Mouse (Mus musculus): ENCODE data around the gene Zfp142. TPM values are rescaled to one million over a fixed set of nuclear protein-coding genes. Genes with fewer than 3 reads are reported as not detected.

Gene Zfp142
- 7.5 and 7.9 TPM in 2 replicates for polyA plus RNA-seq (2012; rRNA removed)

GRCm38 (mm10) chr1:74587773-74588445 lies at the start of gene Zfp142, which contains the start of gene Bcs1l:
Gene Zfp142 (minus strand): TSS chr1:74588246.
Gene Bcs1l (plus strand): TSS chr1:74588289.
- peak within 1 kb of the TSS; percentile 90 for H3K27ac ChIP-seq (ENCODE audit: control insufficient read depth, insufficient read depth, low read depth, low read length)
- peaks cover 6% of the 10 kb centered on the region; the same call in 1 of the 2 replicates for H3K4me1 ChIP-seq (ENCODE audit: control insufficient read depth, insufficient read depth, low read length)
- H3K4me3 ChIP-seq (ENCODE audit: control insufficient read depth, low read depth, low read length) = peak within 1 kb of the TSS; percentile 99
- no peaks in the 10 kb centered on the region for H3K27me3 ChIP-seq (ENCODE audit: control insufficient read depth, insufficient read depth, low read length)
- no peaks in the 10 kb centered on the region for H3K36me3 ChIP-seq (ENCODE audit: control insufficient read depth, insufficient read depth, low read length)
- TF ChIP-seq POLR2A (IDR thresholded peaks at IDR 0.05; ENCODE audit: control insufficient read depth, low read depth, low read length) (no peak; the same call in 1 of the 2 replicates), CTCF (IDR thresholded peaks at IDR 0.05; ENCODE audit: control insufficient read depth, insufficient read depth, insufficient replicate concordance, low read depth, low read length) (no peak)

DNA sequence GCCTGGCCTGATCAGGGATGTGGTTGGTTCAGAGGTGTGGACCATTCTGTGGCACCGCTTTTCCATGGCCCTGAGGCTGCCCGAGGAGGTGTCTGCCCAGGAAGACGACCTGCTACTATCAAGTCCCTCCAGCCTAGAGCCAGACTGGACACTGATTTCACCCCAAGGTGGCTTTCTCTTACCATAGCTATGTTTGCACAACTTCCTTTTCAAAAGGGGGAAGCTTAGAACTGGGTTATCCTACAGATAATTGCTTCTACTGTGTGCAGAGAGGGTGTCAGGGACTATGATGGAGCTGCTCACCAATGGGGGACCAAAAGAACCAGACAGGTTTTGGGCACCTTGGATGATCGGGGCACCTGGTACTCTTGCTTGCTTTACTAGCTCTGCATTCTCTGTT lies 44.7 kb upstream of the Zfp142 start:
- Histone ChIP-seq H3K27ac (ENCODE audit: control insufficient read depth, insufficient read depth, low read depth, low read length) (no peak overlapping the region), H3K36me3 (ENCODE audit: control insufficient read depth, insufficient read depth, low read length) (0 out of 2 replicates have a peak, but pooled peaks cover 1% of the 10 kb centered on the region), H3K27me3 (ENCODE audit: control insufficient read depth, insufficient read depth, low read length) (no peaks in the 10 kb centered on the region), H3K4me3 (ENCODE audit: control insufficient read depth, low read depth, low read length) (no peak overlapping the region), H3K4me1 (ENCODE audit: control insufficient read depth, insufficient read depth, low read length) (no peaks in the 10 kb centered on the region)
- TF ChIP-seq CTCF (IDR thresholded peaks at IDR 0.05; ENCODE audit: control insufficient read depth, insufficient read depth, insufficient replicate concordance, low read depth, low read length) = no peak
- TF ChIP-seq POLR2A (IDR thresholded peaks at IDR 0.05; ENCODE audit: control insufficient read depth, low read depth, low read length) = no peak

DNA sequence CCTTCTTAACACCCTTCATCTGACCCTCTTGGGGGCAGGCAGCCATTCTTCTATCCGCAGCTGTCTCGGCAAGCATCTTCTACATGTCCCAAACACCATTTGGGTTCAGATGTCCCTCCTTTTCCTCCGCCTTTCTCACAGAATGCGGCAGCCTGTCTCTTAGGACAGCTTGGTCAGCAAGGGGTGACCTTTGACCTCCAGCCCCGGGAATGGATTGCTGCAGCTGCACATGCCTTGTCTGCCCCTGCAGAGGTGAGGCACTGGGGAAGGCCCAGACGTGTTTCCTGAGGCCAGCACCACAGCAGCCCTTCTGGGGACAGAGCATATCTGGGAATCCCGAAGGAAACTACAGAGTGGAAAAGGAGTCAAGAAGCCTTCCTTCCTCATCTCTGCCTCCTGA lies 40.0 kb upstream of the Zfp142 start:
- Histone ChIP-seq H3K27ac (ENCODE audit: control insufficient read depth, insufficient read depth, low read depth, low read length) (no peak overlapping the region), H3K27me3 (ENCODE audit: control insufficient read depth, insufficient read depth, low read length) (no peaks in the 10 kb centered on the region)
- TF ChIP-seq POLR2A (IDR thresholded peaks at IDR 0.05; ENCODE audit: control insufficient read depth, low read depth, low read length) (no peak), CTCF (IDR thresholded peaks at IDR 0.05; ENCODE audit: control insufficient read depth, insufficient read depth, insufficient replicate concordance, low read depth, low read length) (no peak)

GRCm38 (mm10) chr1:74626076-74626475 lies 38.0 kb upstream of the Zfp142 start:
- Histone ChIP-seq H3K36me3 (ENCODE audit: control insufficient read depth, insufficient read depth, low read length) (0 out of 2 replicates have a peak, but pooled peaks cover 1% of the 10 kb centered on the region), H3K27me3 (ENCODE audit: control insufficient read depth, insufficient read depth, low read length) (no peaks in the 10 kb centered on the region), H3K4me1 (ENCODE audit: control insufficient read depth, insufficient read depth, low read length) (no peaks in the 10 kb centered on the region), H3K27ac (ENCODE audit: control insufficient read depth, insufficient read depth, low read depth, low read length) (no peak overlapping the region), H3K4me3 (ENCODE audit: control insufficient read depth, low read depth, low read length) (no peak overlapping the region)
- TF ChIP-seq CTCF (IDR thresholded peaks at IDR 0.05; ENCODE audit: control insufficient read depth, insufficient read depth, insufficient replicate concordance, low read depth, low read length) = no peak
- TF ChIP-seq POLR2A (IDR thresholded peaks at IDR 0.05; ENCODE audit: control insufficient read depth, low read depth, low read length) = no peak

More for the DNA sequence above, 40.0 kb upstream of the Zfp142 start:
- Histone ChIP-seq H3K4me3 (ENCODE audit: control insufficient read depth, low read depth, low read length) (no peak overlapping the region), H3K4me1 (ENCODE audit: control insufficient read depth, insufficient read depth, low read length) (no peaks in the 10 kb centered on the region), H3K36me3 (ENCODE audit: control insufficient read depth, insufficient read depth, low read length) (no peaks in the 10 kb centered on the region)

DNA sequence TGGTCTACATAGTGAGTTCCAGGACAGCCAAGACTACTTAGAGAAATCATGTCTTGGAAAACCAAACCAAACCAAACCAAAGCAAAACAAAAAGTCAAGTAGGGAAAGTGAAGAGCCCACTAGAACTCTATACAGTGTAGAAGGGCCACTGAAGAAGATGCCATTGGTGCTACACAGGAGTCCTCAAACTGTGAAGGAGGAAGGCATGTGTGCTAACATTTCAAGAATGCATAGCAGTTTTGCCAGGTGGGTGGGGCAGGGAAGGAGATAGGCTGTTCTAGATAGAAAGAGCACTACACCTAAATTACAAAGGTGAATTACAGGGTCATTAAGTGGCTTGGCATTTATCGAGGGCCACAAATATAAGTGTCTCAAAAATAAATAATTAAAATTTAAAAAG lies 36.1 kb upstream of the Zfp142 start:
- no peak overlapping the region for H3K4me3 ChIP-seq (ENCODE audit: control insufficient read depth, low read depth, low read length)
- H3K36me3 ChIP-seq (ENCODE audit: control insufficient read depth, insufficient read depth, low read length) = 0 out of 2 replicates have a peak, but pooled peaks cover 1% of the 10 kb centered on the region
- no peaks in the 10 kb centered on the region for H3K4me1 ChIP-seq (ENCODE audit: control insufficient read depth, insufficient read depth, low read length)
- TF ChIP-seq POLR2A (IDR thresholded peaks at IDR 0.05; ENCODE audit: control insufficient read depth, low read depth, low read length) (no peak), CTCF (IDR thresholded peaks at IDR 0.05; ENCODE audit: control insufficient read depth, insufficient read depth, insufficient replicate concordance, low read depth, low read length) (no peak)
- H3K27ac ChIP-seq (ENCODE audit: control insufficient read depth, insufficient read depth, low read depth, low read length) = no peak overlapping the region
- H3K27me3 ChIP-seq (ENCODE audit: control insufficient read depth, insufficient read depth, low read length) = no peaks in the 10 kb centered on the region

- Histone ChIP-seq H3K27ac (ENCODE audit: control insufficient read depth, insufficient read depth, low read depth, low read length) (peak within 1 kb of the TSS; percentile 74), H3K4me1 (ENCODE audit: control insufficient read depth, insufficient read depth, low read length) (no peaks in the 10 kb centered on the region), H3K4me3 (ENCODE audit: control insufficient read depth, low read depth, low read length) (peak within 1 kb of the TSS; percentile 90), H3K27me3 (ENCODE audit: control insufficient read depth, insufficient read depth, low read length) (no peaks in the 10 kb centered on the region), H3K36me3 (ENCODE audit: control insufficient read depth, insufficient read depth, low read length) (peaks cover 2% of the 10 kb centered on the region; the same call in 1 of the 2 replicates)
- TF ChIP-seq POLR2A (IDR thresholded peaks at IDR 0.05; ENCODE audit: control insufficient read depth, low read depth, low read length) = peak; percentile 93
- TF ChIP-seq CTCF (IDR thresholded peaks at IDR 0.05; ENCODE audit: control insufficient read depth, insufficient read depth, insufficient replicate concordance, low read depth, low read length) = no peak
Observed at GRCm38 (mm10) chr1:74601267-74601962, 13.4 kb upstream of the Zfp142 start, which contains the start of the genes Rnf25 and Stk36. Gene Rnf25 (minus strand): TSS chr1:74601397. Gene Stk36 (plus strand): TSS chr1:74601445.
